Mouse (Mus musculus) megakaryocyte, adult 5-6 weeks (primary cell): ENCODE data around the gene Tnfsf4. TPM values are rescaled to one million over a fixed set of nuclear protein-coding genes. Genes with fewer than 3 reads are reported as not detected.

ENCODE experiments used
- ATAC-seq: 2 replicates; pipeline ENCODE4 v1.8.0; 2016; ENCODE audit warnings: mild to moderate bottlenecking, inconsistent platforms; ENCODE audit not compliant: poor library complexity, severe bottlenecking
- total RNA-seq, 2 experiments: library from RNA; stranded (forward) in 1 of 2; stranded (reverse) in 1 of 2; fragments of 153-499, 151-499 nt in 1 of 2; fragments of 221-1000, 200-1000 nt in 1 of 2; gene quantifications; 2 replicates each; pipeline versions ENCODE4 v1.2.3 to v1.2.4; 2015 to 2017

Tnfsf4 gene
- total RNA-seq, 2 experiments from 2014 or later: not detected

DNA sequence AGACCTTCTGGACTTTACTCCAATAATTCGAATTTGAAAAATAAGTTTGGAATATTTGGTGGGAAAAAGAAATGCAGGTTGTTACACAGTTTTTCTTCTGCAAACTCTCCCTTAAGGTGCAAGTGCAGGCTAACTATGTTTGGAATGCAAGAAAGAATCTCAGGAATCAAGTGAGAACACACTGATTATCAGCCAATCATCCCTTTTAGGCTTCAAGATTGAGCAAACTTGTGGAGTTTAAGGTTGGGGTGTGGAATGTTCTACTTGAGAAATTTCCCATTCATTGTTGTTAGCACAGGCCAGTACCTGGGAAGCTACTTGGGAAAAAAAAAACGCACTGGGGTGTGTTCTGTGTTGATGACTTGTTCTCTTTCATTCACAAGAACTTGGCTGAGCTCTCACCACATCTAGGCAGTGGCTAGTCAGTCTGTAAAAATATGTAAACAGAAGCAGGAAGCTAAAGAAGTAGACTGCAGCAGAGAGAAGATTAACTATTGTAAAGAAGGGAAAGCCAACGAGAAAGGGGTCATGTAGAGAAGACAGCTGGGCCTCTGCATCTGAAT is 56.6 kb downstream of the Tnfsf4 start:
- ATAC-seq: no peak

DNA sequence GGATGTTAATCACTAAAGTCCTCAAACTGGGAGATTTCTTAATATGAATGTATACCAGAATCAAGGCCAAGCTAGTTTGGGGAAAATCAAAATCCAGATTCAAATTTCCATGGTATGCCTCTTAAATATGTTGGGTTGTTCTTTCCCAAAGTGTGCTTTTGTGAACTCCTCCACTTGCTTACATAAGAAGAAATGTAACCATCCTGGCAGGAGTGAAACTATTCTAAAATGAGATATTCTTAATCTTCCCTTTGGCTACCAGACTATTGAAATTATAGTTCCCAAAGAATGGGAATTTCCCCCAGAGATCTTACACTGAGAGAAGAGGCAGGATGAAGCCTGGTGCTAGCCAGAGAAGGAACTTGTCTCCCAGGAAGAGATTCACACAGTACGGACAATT is 57.0 kb downstream of the Tnfsf4 start:
- ATAC-seq: no peak

DNA sequence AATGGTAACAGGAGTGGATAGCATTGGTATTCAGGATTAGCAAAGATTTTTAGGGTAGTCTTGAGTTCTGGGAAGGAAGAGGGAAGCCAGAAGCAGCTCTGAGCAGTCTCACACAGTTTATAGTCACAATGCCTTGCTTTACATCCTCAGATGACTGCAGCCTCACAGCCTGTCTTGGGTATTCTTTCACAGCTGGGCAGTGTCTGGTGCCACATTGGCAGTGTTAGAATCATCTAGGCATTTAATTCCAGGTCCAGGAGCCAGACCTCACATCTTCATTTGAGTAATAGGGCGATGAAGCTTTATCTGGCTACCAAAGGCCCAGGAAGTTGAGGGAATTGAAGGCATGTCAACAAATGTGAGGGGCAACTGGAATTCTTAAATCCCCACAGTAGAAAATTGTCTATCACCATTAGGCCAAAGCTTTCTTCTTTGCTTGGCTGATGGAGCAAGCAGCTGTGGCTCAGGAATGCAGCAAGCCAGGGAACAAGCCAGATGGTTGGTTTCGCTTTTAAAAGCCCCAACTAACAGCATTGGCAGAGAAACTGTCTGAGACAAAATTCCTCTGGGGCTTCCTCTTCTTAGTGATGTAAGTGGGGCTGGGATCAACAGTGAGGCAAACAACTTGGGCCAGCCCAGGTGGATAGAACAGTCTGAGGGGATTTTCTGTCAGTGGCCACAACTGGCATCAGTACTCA is 68.3 kb downstream of the Tnfsf4 start:
- no peak for ATAC-seq

Other genes with a start within 250 kb of the Tnfsf4 start
- gene Tex50, start 236.1 kb upstream of the Tnfsf4 start, total RNA-seq (2015): not detected in 2 replicates
- gene Tex50, start 236.1 kb upstream of the Tnfsf4 start, total RNA-seq (2017): not detected in 2 replicates
- 161 and 201 TPM in 2 replicates for gene Prdx6, start 144.2 kb upstream of the Tnfsf4 start, total RNA-seq (2015)
- gene Prdx6, start 144.2 kb upstream of the Tnfsf4 start, total RNA-seq (2017): 213 and 226 TPM in 2 replicates
- not detected in 2 replicates for gene Tnfsf18, start 99.2 kb downstream of the Tnfsf4 start, total RNA-seq (2015)
- not detected in 2 replicates for gene Tnfsf18, start 99.2 kb downstream of the Tnfsf4 start, total RNA-seq (2017)